Mouse (Mus musculus) olfactory bulb, adult 2 months (tissue): ENCODE data around the gene Gm10645. TPM values are rescaled to one million over a fixed set of nuclear protein-coding genes. Genes with fewer than 3 reads are reported as not detected.

Experiments used
- H3K27ac ChIP-seq: fragments of 200-500 bp; 2 replicates; pipeline ENCODE4 v1.5.1; 2012; ENCODE audit warnings: low read depth, low read length; ENCODE audit not compliant: insufficient read depth
- H3K4me1 ChIP-seq: fragments of 200-500 bp; 2 replicates; pipeline ENCODE4 v1.6.1; 2012; ENCODE audit warnings: low read length; ENCODE audit not compliant: control insufficient read depth, insufficient read depth
- H3K4me3 ChIP-seq: fragments of 200-500 bp; 2 replicates; pipeline ENCODE4 v1.5.1; 2012; ENCODE audit warnings: mild to moderate bottlenecking, low read depth, low read length, moderate library complexity; ENCODE audit not compliant: insufficient read depth
- CTCF ChIP-seq: fragments of 200-500 bp; IDR thresholded peaks from 2 replicates; pipeline ENCODE4 v1.5.1; 2012; ENCODE audit warnings: low read depth, mild to moderate bottlenecking, low read length, moderate library complexity; ENCODE audit not compliant: insufficient read depth
- POLR2A ChIP-seq: fragments of 200-500 bp; IDR thresholded peaks from 2 replicates; pipeline ENCODE4 v1.6.1; 2012; ENCODE audit warnings: mild to moderate bottlenecking, low read depth, low read length, moderate library complexity; ENCODE audit not compliant: insufficient read depth
- WGBS: fragments of 180-500 bp; shearing (Covaris S2); methylation state at CpG from one replicate; pipeline ENCODE4 v1.1.7; 2018; 5-methylcytosine and 5-hydroxymethylcytosine counted together
- polyA plus RNA-seq: library from polyadenylated mRNA; stranded (reverse); fragments of >200 nt; gene quantifications from 2 replicates; pipeline ENCODE4 v1.2.4, GENCODE M21; 2012; ENCODE audit warnings: low replicate concordance; ENCODE audit not compliant: missing spikeins, insufficient read depth, insufficient read length

The Gm10645 gene
- not detected in 2 replicates for polyA plus RNA-seq

GRCm38 (mm10) chr8:83165931-83166867 is at the start of gene Gm10645:
Gene Gm10645 (minus strand): TSS chr8:83166170.
- Histone ChIP-seq H3K4me1 (peaks cover 2% of the 10 kb centered on the region; the same call in 1 of the 2 replicates), H3K27ac (peak within 1 kb of the TSS; percentile 86), H3K4me3 (peak within 1 kb of the TSS; percentile 84)
- TF ChIP-seq POLR2A (no peak), CTCF (no peak)
- 2% methylated on average over 54 of the region's 54 CpGs for WGBS

- no peak for TF ChIP-seq CTCF
- no peak for TF ChIP-seq POLR2A
Observed at GRCm38 (mm10) chr8:83215065-83215464, 49.1 kb upstream of the Gm10645 start.

GRCm38 (mm10) chr8:83210676-83211075 is 44.7 kb upstream of the Gm10645 start:
- 86% methylated on average over 7 of the region's 7 CpGs for WGBS
- H3K4me1 ChIP-seq: peaks cover 21% of the 10 kb centered on the region
- H3K4me3 ChIP-seq: no peak overlapping the region
- TF ChIP-seq POLR2A: no peak
- TF ChIP-seq CTCF: no peak
- H3K27ac ChIP-seq: peak overlapping the region; percentile 87; the same call in 1 of the 2 replicates

More at GRCm38 (mm10) chr8:83215065-83215464, 49.1 kb upstream of the Gm10645 start:
- 49% methylated on average over 5 of the region's 5 CpGs for WGBS
- H3K4me1 ChIP-seq: peaks cover 14% of the 10 kb centered on the region
- H3K27ac ChIP-seq: peak overlapping the region; percentile 34; the same call in 1 of the 2 replicates
- H3K4me3 ChIP-seq: no peak overlapping the region

- H3K27ac ChIP-seq: peak overlapping the region; percentile 87
- peaks cover 24% of the 10 kb centered on the region for H3K4me1 ChIP-seq
- no peak overlapping the region for H3K4me3 ChIP-seq
- 41% methylated on average over 4 of the region's 4 CpGs for WGBS
- no peak for TF ChIP-seq CTCF
- TF ChIP-seq POLR2A: no peak
Observed at GRCm38 (mm10) chr8:83209581-83209980, 43.6 kb upstream of the Gm10645 start.

GRCm38 (mm10) chr8:83205907-83206306 is 39.9 kb upstream of the Gm10645 start:
- Histone ChIP-seq H3K27ac (peak overlapping the region; percentile 75), H3K4me1 (peaks cover 28% of the 10 kb centered on the region), H3K4me3 (no peak overlapping the region)
- 12% methylated on average over 7 of the region's 7 CpGs for WGBS
- TF ChIP-seq POLR2A (no peak), CTCF (no peak)

GRCm38 (mm10) chr8:83202946-83203345 is 37.0 kb upstream of the Gm10645 start:
- no peak for TF ChIP-seq POLR2A
- TF ChIP-seq CTCF: no peak
- H3K4me1 ChIP-seq: peaks cover 27% of the 10 kb centered on the region
- WGBS: 69% methylated on average over 11 of the region's 11 CpGs
- no peak overlapping the region for H3K4me3 ChIP-seq
- H3K27ac ChIP-seq: peak overlapping the region; percentile 16

- no peak for TF ChIP-seq CTCF
- TF ChIP-seq POLR2A: no peak
- 32% methylated on average over 16 of the region's 16 CpGs for WGBS
- Histone ChIP-seq H3K27ac (peak overlapping the region; percentile 92), H3K4me3 (0 out of 2 replicates have a peak overlapping the region, but pooled peaks have one; percentile 2), H3K4me1 (peaks cover 36% of the 10 kb centered on the region)
Observed at GRCm38 (mm10) chr8:83200191-83201177, 34.5 kb upstream of the Gm10645 start.

- Histone ChIP-seq H3K4me3 (no peak overlapping the region), H3K27ac (peak overlapping the region; percentile 92), H3K4me1 (peaks cover 38% of the 10 kb centered on the region)
- TF ChIP-seq POLR2A (no peak), CTCF (no peak)
- WGBS: 39% methylated on average over 8 of the region's 8 CpGs
Observed at GRCm38 (mm10) chr8:83199715-83200114, 33.7 kb upstream of the Gm10645 start.
